Mouse (Mus musculus): ENCODE data around the gene Gm28374.

Gm28374 gene

DNA sequence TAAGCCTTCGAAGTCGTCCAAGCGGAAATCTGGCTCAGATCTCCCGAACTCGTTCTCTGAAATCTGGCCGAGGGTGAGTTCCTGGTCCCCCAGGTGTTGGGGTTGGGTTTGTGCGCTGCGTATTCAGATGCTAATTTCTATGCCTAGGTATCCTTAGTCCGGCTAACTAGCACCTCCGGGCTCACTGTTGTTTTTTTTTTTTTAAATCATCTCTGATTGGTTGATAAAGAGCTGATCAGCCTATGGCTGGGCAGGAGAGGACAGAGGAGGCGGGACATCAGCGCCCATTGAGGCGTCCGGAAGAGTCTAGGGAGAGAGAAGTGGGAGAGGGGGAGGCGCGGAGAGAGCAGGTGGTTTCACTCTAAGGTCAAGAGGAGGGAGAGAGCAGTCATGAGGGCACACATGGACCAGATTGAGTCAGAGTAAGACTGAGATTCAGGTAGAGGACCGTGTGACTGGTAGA is 3.4 kb upstream of the Gm28374 start:
- DNase-seq (ENCODE audit: low read depth, low spot score): peak; percentile 79

DNA sequence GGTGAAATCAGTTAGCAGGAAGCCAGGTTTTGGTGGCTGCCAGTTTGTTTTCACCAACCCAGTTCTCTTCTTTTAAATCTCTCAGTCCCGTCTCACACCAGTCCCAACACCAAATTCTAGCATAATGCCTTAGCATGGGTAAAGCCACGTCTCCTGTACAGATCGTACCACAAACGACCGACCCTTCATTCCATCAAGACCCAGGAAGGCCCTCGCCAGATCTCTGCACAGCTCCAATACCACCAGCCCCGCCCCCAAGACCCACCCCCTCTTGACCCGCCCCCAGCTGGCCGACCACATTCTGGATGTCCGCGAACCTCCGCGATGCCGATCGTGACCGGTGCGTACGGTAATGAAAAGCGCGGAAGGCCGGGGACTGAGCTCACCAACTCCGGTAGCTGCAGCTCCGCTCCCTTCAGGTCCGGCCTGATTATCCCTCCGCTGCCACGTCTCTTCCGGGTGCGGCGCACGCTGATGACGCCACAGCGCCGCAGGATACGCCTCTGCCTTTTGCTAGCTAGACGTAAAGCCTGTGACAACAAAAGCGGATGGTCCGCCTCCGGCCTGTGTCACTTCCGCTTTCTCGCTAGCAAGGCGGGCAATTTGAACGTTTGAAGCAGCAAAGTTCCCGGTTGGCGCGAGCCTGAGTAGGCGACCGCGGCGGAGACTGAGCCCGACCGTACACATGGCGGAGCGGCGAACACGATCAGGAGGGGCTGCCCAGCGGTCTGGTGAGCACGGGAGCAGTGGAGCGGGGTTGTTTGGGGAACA is 2.6 kb upstream of the Gm28374 start, which contains the start of the genes Zfpl1 and Cdca5:
Gene Zfpl1 (minus strand): TSS at position 479 of the 771 bp plus-strand sequence.
Gene Cdca5 (plus strand): TSS at position 506 of the 771 bp plus-strand sequence.
- DNase-seq (ENCODE audit: low read depth, low spot score): peak; percentile 99

DNA sequence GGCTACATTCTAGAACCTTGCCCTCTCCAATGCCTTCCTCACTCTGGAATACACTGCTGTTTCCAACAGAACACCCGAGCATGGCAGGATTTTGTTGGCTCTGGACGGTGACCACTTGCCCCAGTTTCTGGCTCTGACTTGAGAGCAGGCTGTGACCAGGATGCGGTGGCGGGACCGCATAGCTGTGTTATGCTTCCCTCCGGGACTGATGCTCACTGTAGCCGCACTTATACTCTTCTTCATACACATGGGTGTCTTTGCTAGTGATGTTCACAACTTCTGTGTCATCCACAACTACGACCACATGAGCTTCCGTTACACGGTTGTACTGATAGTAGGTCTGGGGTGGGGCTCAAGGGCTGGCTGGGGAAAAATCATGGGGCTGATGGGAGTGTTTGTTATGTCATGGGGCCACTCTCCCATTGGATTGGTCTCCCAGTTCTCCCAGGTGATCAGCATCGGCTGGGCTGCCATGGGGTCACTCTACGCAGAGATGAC is 2.0 kb downstream of the Gm28374 start, which contains the start of gene Tmem262:
Gene Tmem262 (plus strand): TSS at position 51 of the 498 bp plus-strand sequence.
- no peak for DNase-seq (ENCODE audit: low read depth, low spot score)

DNA sequence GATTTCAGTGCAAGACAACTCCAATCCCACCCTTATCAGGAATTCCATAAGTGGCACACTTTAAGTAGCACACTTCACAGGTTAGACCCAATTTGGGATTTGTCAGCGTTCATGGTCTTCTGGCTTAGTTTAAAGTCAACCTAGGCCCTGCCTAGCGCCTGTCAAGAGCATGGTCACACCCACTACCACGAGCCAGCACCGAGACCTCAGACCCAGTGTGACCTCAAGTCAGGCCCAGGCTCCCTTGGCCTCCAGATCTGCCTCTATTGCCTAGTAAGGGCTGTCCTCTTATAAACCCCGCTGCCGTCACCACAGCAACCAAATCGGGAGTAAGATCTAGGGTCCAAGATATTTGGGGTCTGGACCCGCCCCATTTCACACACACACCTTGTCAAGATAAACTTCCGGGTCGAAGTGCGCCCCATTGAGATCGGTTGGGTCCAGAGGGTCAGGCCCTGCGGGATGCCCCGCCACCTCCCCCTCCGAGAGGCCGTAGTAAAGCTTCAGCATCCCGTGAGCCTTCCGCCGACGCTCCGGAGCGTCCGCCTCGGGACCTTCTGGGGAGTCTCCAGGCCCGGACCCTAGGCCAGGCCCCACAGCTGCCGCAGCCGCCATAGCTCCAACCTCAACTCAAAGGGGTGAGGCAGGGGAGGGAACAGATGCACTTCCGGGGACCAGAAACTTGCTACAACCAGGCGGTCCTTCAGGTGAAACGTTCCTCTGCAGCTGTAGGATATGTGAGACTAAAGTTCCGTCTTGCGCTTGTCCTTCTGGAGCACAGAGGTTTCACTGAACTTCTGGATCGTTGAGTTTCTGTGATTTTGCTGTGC is 5.3 kb downstream of the Gm28374 start, which contains the start of gene Vps51:
Gene Vps51 (minus strand): TSS at position 668 of the 830 bp plus-strand sequence.
- DNase-seq (ENCODE audit: low read depth, low spot score): peak; percentile 87

DNA sequence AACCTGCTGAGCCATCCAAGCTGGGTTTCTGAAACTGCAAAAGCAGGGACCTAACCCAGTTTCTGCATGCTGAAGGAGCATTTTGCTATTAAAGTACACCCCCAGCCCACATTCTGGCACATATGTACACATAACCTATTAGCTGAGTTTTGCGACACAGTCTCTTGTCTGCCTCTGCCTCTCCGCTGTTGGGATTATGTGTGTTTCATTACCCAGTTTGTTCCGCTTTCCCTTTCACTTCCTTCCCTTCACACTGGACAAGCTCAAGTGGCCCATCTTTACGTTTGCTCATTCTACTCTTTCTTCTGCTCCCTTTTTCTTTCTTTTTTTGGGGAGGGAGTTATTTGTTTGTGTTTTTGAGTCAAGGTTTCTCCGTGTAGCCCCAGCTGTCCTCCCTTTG is 8.2 kb downstream of the Gm28374 start:
- no peak for DNase-seq (ENCODE audit: low read depth, low spot score)

DNA sequence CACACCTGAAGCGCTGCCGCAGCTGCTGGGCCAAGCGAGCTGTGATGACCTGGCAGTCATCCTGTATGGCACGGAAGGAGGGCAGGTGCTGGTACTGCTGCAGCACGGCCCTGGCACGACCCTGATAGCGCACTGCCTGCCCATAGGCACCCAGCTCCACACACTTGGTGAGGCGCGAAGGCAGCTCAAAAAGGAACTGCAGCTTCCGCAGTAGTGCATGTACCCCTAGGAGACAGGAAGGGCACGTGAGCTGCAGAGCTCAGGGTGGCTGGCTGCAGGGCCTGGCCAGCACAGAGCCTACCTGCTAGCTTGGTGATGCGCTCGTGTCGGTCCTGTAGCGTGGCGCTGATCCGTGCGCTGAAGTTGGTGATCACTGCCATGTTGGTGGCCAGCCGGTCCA is 10.8 kb downstream of the Gm28374 start:
- DNase-seq (ENCODE audit: low read depth, low spot score): no peak

DNA sequence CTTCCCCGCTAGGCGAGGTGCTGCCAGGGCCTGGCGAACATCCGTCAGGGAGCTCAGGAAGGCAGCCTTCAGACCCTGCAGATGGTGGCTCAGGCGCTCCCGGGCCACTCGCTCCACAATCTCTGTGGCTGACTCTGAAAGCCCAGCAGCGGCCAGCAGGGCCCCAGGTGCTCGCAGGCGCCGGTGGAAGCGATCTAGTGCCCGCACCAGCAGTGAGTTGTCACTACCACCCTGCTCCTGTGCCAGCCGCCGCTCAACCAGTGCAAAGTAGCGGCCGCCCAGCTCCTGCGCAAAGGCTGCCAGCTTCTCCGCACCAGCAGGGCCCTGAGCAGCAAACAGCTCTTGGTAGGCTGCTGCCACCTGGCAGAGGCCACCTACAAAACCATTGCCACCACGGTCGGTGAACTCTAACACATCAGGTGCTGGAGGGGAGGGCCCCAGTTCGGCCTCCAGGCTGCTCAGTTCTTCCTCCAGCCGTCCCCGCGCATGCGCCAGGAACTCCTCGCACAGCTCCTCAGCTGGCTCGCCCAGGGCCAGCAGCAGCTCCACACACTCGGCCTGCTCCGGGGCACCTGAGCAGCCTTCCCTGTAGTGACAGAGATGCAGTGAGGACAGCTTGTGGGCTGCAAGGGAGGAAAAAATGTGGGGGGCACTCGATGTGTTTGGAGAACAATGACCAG is 11.3 kb downstream of the Gm28374 start:
- DNase-seq (ENCODE audit: low read depth, low spot score): no peak

DNA sequence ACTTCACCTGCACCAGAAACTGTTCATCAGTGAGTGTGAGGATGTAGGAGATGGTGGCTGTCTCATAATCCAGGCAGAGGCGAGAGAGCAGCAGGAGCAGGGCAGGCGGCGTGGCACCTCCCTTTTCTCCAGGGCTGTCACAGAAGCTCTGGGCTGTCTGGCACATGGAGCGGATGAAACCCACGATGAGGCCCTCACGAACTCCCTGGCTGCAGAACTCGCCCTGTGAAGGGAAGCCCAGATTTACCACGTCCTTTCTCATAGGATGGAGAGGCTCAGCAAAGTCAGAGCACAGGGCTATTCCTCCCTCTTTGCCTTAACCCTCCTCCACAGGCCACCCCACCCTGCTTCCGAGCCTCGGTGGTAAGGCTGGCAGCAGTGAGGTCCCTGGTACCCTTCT is 12.2 kb downstream of the Gm28374 start:
- DNase-seq (ENCODE audit: low read depth, low spot score): no peak

DNA sequence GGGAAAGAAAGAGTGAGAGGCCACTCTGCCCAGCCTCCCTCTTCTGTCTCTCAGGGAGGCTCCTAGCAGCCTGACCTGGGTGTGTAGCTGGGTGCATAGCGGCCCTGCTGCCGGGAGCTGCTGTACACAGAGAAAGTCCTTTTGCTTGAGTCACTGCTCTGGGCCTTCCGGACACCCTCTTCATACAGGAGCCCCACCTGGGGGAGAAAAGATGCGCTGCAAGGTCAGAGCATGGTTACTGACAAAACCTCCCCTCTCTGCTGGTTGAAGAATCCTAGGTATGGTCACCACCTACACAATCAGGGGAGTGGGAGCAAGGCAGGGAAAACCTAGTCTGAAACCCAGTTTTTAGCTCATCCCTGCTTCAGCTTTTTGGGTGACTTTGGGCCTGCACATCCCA is 13.1 kb downstream of the Gm28374 start:
- DNase-seq (ENCODE audit: low read depth, low spot score): no peak

DNA sequence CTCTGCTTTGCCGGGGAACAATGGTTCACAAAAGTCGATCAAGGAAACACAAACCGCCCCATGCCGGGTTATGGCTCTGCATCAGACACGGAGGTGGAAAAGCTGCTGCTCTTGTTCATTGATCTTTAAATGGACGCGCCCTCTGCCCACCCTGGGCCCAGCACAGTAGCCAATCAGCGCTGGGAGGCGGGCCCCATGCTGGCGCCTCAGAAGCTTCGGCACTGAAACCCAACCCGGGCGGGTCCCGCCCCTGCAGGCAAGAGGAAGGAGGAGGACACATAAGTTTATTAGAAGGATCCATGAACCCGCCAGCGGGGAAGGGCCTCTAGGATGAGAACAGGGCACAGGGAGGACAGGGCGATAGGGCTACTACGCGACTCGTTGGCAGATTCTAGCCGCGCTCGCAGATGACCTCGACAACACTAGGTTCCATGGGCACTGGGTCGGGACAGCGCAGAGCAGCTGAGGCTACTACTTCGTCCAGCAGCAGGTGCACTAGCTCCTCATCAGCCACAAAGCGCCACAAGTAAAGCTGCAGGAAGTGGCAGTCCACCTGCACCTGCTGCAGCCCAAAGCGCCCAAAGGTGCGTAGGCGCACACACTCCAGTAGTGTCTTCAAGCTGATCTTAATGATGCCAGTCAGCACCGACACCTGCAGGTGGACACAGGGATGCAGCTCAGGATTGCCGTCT is 14.2 kb downstream of the Gm28374 start, which contains the start of gene Tm7sf2:
Gene Tm7sf2 (minus strand): TSS at position 650 of the 692 bp plus-strand sequence.
- DNase-seq (ENCODE audit: low read depth, low spot score): peak; percentile 86

DNA sequence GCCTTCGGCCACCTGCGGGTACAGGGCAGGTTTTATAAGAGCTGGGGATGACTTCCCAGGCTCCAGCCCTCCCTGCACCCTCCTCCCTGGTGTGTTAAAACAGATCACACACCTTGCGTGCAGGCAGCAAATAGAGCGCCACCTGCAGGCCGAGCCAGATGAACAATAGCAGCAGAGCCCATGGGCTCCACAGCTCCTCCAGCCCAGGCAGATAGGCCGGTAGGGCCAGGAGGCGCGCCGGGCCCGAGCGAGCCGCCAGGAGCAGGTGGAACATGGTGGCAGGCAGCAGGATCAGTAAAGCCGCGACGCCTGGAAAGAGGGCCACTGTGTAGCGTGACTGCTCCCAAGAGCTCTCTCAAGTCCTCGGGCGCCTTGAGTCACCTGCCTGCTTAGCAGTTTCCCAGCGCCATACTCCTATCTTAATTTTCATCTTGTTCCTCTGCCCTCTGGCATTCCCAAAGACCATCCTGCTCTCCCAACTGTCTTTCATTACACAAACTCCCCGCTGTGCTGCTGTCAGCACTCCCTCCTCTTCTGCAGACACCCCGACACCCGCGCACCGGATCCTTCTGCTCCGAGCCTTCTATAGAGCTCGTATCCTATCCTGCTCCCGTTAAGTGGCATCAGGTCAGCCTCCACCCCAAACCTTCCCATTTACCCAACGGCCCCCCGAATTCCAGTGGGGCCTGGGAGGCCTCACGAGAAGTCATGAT is 14.9 kb downstream of the Gm28374 start:
- peak; percentile 85 for DNase-seq (ENCODE audit: low read depth, low spot score)

DNA sequence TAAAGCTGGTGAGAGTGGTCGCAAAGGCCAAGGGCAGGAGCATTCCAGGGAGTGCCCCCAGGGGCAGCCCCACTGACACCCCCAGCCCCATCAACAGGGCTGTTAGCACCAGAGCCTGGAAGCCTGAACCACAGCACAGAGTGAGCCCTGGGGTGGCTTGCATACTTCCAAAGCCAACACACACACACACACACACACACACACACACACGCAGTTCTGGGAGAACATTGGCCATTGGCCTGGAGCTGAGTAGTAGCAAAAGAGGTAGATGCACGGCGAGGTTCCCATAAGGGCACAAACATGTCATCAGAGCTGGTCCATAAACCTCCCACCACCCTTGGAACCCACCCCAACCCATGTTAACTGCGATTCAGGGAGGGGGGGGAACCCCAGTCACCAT is 15.5 kb downstream of the Gm28374 start:
- DNase-seq (ENCODE audit: low read depth, low spot score): no peak

DNA sequence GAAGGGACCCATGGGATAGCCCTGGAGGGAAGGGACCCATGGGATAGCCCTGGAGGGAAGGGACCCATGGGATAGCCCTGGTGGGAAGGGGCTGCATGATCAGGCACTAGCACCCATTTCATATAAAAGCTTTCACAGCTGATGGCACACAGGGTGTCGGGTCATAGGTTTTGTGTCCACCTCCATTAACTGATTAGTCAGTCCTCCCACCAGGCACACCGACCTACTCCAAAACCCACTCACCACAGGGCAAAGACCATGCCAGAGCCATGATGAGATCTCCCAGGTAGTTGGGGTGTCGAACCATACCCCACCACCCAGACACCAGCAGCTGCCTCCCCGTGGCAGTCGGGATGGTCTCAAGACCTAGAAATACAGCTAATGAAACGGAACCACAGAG is 19.0 kb downstream of the Gm28374 start:
- no peak for DNase-seq (ENCODE audit: low read depth, low spot score)

DNA sequence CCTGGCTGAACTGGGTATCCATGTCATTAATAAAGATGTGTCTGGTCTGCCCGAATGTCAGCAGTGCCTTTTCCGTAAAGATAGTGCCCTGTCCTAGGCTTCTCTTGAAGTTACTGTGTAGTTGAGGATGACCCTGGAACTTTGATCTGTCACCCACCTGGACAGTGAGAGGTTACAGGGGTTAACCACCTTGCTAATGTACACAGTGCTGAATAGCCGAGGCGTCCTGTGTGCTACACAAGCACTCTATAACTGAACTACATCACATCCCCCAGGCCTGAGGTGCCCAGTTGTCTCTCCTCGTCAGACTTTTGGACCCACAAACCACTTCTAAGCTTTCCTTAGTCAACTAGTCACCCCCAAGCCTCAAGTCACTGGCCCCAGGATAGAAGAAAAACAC is 19.6 kb downstream of the Gm28374 start:
- no peak for DNase-seq (ENCODE audit: low read depth, low spot score)

DNA sequence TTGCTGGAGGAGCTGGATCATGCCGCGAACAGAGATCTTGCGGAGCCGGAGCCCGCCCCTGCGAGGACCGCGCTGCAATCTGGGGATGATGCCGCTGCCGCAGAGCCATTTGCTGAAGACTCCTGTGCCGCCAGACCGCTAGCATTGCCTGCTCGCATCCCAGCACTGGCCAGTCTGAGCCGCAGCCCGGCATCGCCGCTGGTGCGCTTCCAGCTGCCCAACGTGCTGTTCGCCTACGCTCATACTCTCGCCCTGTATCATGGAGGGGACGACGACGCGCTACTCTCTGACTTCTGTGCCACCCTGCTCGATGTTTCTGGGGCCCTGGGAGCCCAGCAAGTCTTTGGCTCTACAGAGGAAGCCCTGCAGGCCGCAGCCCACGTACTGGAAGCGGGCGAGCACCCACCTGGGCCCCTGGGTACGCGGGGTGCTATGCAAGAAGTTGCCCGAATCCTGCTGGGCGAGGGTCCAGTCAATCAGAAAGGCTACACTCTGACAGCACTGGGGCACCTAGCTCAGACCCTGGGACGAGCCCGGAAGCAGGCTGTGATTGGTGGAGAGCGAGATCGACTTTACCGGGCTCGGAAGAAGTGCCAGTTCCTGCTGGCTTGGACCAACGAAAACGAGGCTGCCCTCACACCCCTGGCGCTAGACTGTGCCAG is 20.3 kb downstream of the Gm28374 start:
- no peak for DNase-seq (ENCODE audit: low read depth, low spot score)

DNA sequence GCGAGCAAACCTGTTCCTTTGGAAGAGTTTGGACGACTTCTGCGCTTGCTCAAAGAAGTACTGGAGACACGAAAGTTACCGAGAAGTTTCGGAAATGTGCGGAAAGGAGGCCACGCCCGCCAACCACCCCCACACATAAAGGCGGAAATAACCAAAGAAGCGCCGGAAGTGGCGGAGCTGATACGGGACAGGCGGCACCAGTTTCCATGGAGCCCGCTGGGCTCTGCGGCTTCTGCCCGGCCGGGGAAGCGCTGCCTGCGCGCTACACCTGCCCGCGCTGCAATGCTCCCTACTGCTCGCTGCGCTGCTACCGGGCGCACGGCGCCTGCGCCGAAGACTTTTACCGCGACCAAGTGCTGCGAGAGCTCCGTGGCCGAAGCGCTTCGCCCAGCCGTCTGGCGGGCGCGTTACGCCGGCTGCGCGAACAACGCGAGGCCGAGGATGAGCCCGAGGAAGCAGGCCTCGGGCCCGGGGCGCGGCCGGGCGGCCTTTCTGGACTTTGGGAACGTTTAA is 21.0 kb downstream of the Gm28374 start, which contains the start of gene Znhit2:
Gene Znhit2 (plus strand): TSS at position 172 of the 513 bp plus-strand sequence.
- peak; percentile 92 for DNase-seq (ENCODE audit: low read depth, low spot score)

DNA sequence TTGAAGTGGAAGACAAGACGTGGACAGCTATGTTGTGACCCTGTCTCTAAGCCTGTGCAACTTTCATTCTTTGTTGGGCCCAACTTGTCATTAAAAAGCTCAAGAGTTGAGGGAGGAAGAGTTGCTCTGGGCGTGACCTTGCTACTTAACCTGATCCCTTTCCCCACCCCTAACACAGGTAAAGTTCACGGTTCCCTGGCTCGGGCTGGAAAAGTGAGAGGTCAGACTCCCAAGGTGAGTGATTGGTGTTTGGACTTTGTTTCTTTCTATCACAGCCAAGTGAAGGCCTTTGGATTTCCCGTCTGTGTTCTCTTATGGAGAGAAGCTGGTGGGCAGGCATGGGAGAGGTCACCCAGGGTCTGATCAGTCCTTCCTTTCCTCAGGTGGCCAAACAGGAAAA is 23.1 kb downstream of the Gm28374 start:
- DNase-seq (ENCODE audit: low read depth, low spot score): no peak

DNA sequence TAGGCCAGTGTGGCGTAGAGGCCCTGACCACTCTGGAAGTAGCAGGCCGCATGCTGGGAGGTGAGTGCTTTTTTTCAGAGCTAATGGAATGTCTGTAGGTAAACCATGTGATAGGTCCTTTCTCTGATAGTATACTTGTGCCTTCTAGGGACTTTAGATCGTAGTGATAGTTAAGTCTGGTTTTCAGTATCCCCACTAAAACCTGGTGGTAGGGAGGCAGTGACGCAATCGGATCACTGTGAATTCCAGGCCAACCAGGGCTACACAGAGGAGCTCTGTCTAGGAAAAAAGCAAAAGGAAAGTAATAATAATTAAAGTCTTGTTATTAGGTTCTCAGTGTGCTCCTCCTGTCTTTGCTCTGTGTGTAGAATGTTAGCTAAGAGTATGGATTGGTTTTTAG is 23.5 kb downstream of the Gm28374 start:
- DNase-seq (ENCODE audit: low read depth, low spot score): no peak

DNA sequence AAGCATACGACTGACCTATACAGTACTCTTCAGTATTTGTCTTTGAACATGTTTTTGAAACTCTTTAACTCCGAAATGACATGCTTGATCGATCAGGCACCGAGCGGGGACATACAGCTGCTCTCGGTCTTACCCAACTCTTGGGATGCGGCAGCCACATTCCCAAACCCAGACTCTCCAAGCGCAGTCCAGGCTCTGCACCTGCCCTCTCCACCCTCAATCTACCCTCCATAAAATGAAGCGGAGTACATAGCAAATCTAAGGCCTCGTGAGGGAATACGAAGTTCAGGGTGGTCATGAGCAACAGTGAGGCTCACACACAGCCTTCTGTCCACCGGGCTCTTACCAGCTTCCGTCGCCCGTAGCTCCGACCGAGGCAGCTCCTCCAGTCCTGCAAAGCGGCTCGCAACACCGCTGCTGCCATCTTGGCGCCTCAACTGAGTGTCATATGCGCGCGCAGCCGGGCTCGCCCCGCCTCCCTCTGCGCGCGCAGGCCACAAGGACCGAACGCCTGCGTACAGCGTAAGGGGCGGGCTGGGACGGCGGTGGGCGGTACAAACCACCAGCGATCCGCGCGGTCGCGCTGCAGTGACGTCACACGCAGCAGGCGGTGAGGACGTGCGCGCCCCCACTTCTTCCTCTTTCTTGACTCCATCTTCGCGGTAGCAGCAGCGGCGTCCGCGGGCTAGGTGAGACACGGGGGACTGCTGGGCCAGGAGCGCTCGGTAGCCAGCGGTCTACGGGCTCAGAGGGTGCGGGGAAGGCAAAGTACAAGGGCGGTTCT is 24.6 kb downstream of the Gm28374 start, which contains the start of the genes Mrpl49 and Fau:
Gene Mrpl49 (minus strand): TSS at position 473 of the 784 bp plus-strand sequence.
Gene Fau (plus strand): TSS at position 532 of the 784 bp plus-strand sequence.
- DNase-seq (ENCODE audit: low read depth, low spot score): peak; percentile 98
